Mouse (Mus musculus): ENCODE data around the gene Acot12. TPM values are rescaled to one million over a fixed set of nuclear protein-coding genes. Genes with fewer than 3 reads are reported as not detected.

Acot12 gene
- total and polyA plus RNA-seq, 3 experiments: 0.06 TPM; not detected in 2

DNA sequence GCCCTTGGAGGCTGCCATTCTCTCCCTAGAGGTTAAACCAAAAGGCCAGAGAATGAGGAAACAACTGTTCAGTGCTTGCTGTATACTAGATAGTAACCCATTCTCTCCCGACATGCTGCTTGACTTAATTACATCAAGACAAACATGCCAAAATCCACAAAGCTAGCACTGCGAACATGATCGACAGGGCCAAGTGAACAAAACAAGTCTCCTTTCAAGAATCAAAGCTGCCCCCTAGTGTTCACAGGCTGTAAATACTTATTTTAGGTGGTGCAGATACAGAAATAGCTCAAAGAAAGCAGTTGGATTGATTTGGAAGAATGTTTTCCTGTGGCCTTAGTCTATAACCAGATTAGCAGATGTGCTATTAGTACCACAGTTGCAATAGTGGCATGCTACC, 44.3 kb upstream of the Acot12 start:
- Histone ChIP-seq H3K27ac (ENCODE audit: control insufficient read depth, low read depth, low read length) (no peak overlapping the region), H3K79me2 (ENCODE audit: control insufficient read depth, insufficient read depth, low read length, poor library complexity) (no peaks in the 10 kb centered on the region), H3K4me1 (ENCODE audit: control insufficient read depth in 1 of 2, insufficient read depth in 2 of 2, low read length in 2 of 2) (peaks cover 3 to 8% of the 10 kb centered on the region in 2 experiments; a peak in 2 of 4 replicates), H3K36me3 (ENCODE audit: control insufficient read depth in 1 of 2, insufficient read depth in 2 of 2, low read length in 2 of 2) (peaks cover 0 to 8% of the 10 kb centered on the region in 2 experiments; a peak in 2 of 4 replicates), H3K27me3 (ENCODE audit: control insufficient read depth in 1 of 2, insufficient read depth in 2 of 2, low read length in 2 of 2) (no peaks in the 10 kb centered on the region), H3K4me3 (ENCODE audit: control insufficient read depth in 1 of 2, insufficient read depth in 1 of 2, low read depth in 2 of 2, low read length in 2 of 2) (no peak overlapping the region), H3K9ac (ENCODE audit: control insufficient read depth, low read depth, low read length, poor library complexity, severe bottlenecking) (no peak overlapping the region), H3K9me3 (replicated peaks; ENCODE audit: insufficient read depth, low read length) (no peaks in the 10 kb centered on the region)
- DNase-seq (ENCODE audit: low read depth, low spot score): peak; percentile 73
- TF ChIP-seq ZC3H11A (IDR thresholded peaks at IDR 0.05; ENCODE audit: low read depth, low read length): peak; percentile 79
- 0 out of 2 replicates have a peak, but pooled peaks have one; percentile 21 for TF ChIP-seq SIN3A (IDR thresholded peaks at IDR 0.05; ENCODE audit: low read length)
- TF ChIP-seq SMC3 (IDR thresholded peaks at IDR 0.05; ENCODE audit: low read depth, low read length): peak; percentile 83
- TF ChIP-seq ETS1 (IDR thresholded peaks at IDR 0.05; ENCODE audit: low read depth, low read length): no peak
- TF ChIP-seq POLR2AphosphoS2 (IDR thresholded peaks at IDR 0.05; ENCODE audit: low read length): no peak
- peak; percentile 86 for TF ChIP-seq RAD21 (IDR thresholded peaks at IDR 0.05; ENCODE audit: low read depth, low read length)
- TF ChIP-seq NELFE (IDR thresholded peaks at IDR 0.05; ENCODE audit: low read depth, low read length): no peak
- no peak for TF ChIP-seq GATA1 (IDR thresholded peaks at IDR 0.05; ENCODE audit: low read depth, low read length)
- peak; percentile 32 to 77 (median 60) for TF ChIP-seq CTCF (IDR thresholded peaks at IDR 0.05 in 2 of 3, conservative IDR thresholded peaks at IDR 0.05 in 1 of 3; ENCODE audit: control insufficient read depth in 1 of 3, insufficient read depth in 1 of 3, low read depth in 2 of 3, low read length in 3 of 3, poor library complexity in 1 of 3, severe bottlenecking in 1 of 3)

DNA sequence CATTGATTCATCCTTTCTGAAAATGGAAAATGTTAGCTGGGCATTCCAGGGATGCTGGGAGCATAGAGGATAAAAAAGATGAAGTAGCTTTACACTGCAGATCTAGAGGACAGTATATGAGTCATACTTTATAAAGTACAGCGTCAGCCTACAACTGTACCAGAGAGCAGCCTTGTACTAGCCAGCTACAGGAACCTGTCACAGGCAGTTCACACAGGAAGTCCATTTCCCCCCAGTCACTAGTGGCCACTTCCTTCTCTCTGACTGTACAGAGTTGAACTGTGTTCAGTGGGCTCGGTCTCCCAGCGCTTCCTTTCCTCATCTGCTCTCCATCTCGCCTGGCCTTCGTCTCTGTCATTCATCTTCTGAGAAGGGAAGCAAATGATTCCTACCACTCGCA, 39.0 kb upstream of the Acot12 start:
- Histone ChIP-seq H3K36me3 (ENCODE audit: control insufficient read depth in 1 of 2, insufficient read depth in 2 of 2, low read length in 2 of 2) (peaks cover 0 to 8% of the 10 kb centered on the region in 2 experiments; a peak in 2 of 4 replicates), H3K79me2 (ENCODE audit: control insufficient read depth, insufficient read depth, low read length, poor library complexity) (no peaks in the 10 kb centered on the region)

DNA sequence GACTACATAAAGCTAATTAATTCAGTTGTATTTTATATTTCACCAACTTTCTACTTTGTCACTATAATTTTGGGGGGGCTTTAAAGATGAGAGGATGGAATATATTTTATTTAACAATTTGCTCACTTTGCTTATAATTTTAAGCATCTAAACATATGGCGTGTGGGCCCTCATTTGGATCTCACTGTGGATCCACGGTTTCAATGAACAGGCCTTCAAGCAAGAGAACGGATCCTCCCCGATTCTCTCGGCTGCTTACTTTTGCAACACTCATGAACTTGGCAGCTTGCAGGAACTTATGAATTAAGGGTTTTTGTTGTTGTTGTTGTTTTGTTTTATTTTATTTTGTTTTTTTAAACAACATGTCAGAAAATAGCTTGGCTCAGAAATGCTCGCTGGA, 21.8 kb upstream of the Acot12 start:
- Histone ChIP-seq H3K4me3 (ENCODE audit: control insufficient read depth in 1 of 2, insufficient read depth in 1 of 2, low read depth in 2 of 2, low read length in 2 of 2) (no peak overlapping the region), H3K27ac (ENCODE audit: control insufficient read depth, low read depth, low read length) (no peak overlapping the region), H3K4me1 (ENCODE audit: control insufficient read depth in 1 of 2, insufficient read depth in 2 of 2, low read length in 2 of 2) (no peaks in the 10 kb centered on the region), H3K79me2 (ENCODE audit: control insufficient read depth, insufficient read depth, low read length, poor library complexity) (no peaks in the 10 kb centered on the region), H3K9me3 (replicated peaks; ENCODE audit: insufficient read depth, low read length) (no peaks in the 10 kb centered on the region), H3K36me3 (ENCODE audit: control insufficient read depth in 1 of 2, insufficient read depth in 2 of 2, low read length in 2 of 2) (no peaks in the 10 kb centered on the region), H3K9ac (ENCODE audit: control insufficient read depth, low read depth, low read length, poor library complexity, severe bottlenecking) (no peak overlapping the region), H3K27me3 (ENCODE audit: control insufficient read depth in 1 of 2, insufficient read depth in 2 of 2, low read length in 2 of 2) (no peaks in the 10 kb centered on the region)
- DNase-seq (ENCODE audit: low read depth, low spot score): no peak
- no peak for TF ChIP-seq MYC (IDR thresholded peaks at IDR 0.05; ENCODE audit: low read depth, low read length)
- TF ChIP-seq HCFC1 (IDR thresholded peaks at IDR 0.05; ENCODE audit: low read depth, low read length): no peak
- TF ChIP-seq TAL1 (IDR thresholded peaks at IDR 0.05; ENCODE audit: low read length): no peak
- no peak for TF ChIP-seq POLR2A (IDR thresholded peaks at IDR 0.05; ENCODE audit: control insufficient read depth in 1 of 2, insufficient read depth in 1 of 2, low read depth in 1 of 2, low read length in 2 of 2, poor library complexity in 1 of 2)
- no peak for TF ChIP-seq CTCF (IDR thresholded peaks at IDR 0.05 in 2 of 3, conservative IDR thresholded peaks at IDR 0.05 in 1 of 3; ENCODE audit: control insufficient read depth in 1 of 3, insufficient read depth in 1 of 3, low read depth in 2 of 3, low read length in 3 of 3, poor library complexity in 1 of 3, severe bottlenecking in 1 of 3)
- TF ChIP-seq SIN3A (IDR thresholded peaks at IDR 0.05; ENCODE audit: low read length): no peak
- TF ChIP-seq BHLHE40 (IDR thresholded peaks at IDR 0.05; ENCODE audit: borderline replicate concordance, low read depth, low read length): no peak
- TF ChIP-seq ETS1 (IDR thresholded peaks at IDR 0.05; ENCODE audit: low read depth, low read length): no peak

More for the DNA sequence above, 39.0 kb upstream of the Acot12 start:
- DNase-seq (ENCODE audit: low read depth, low spot score): peak; percentile 23
- no peak overlapping the region for H3K9ac ChIP-seq (ENCODE audit: control insufficient read depth, low read depth, low read length, poor library complexity, severe bottlenecking)
- no peaks in the 10 kb centered on the region for H3K9me3 ChIP-seq (replicated peaks; ENCODE audit: insufficient read depth, low read length)
- H3K27me3 ChIP-seq (ENCODE audit: control insufficient read depth in 1 of 2, insufficient read depth in 2 of 2, low read length in 2 of 2): no peaks in the 10 kb centered on the region
- H3K4me1 ChIP-seq (ENCODE audit: control insufficient read depth in 1 of 2, insufficient read depth in 2 of 2, low read length in 2 of 2): peaks cover 3 to 9% of the 10 kb centered on the region in 2 experiments; a peak in 1 of 4 replicates
- H3K4me3 ChIP-seq (ENCODE audit: control insufficient read depth in 1 of 2, insufficient read depth in 1 of 2, low read depth in 2 of 2, low read length in 2 of 2): no peak overlapping the region
- TF ChIP-seq ELF1 (IDR thresholded peaks at IDR 0.05; ENCODE audit: low read depth, low read length) (no peak), UBTF (IDR thresholded peaks at IDR 0.05; ENCODE audit: borderline replicate concordance, insufficient read depth, low read depth, low read length) (no peak), MAX (IDR thresholded peaks at IDR 0.05; ENCODE audit: low read length) (no peak), CHD1 (IDR thresholded peaks at IDR 0.05; ENCODE audit: low read depth, low read length) (no peak), EP300 (IDR thresholded peaks at IDR 0.05; ENCODE audit: low read depth in 1 of 2, low read length in 2 of 2) (no peak), ZKSCAN1 (IDR thresholded peaks at IDR 0.05; ENCODE audit: low read depth, low read length) (no peak), JUND (IDR thresholded peaks at IDR 0.05; ENCODE audit: low read depth, low read length) (no peak)
- no peak overlapping the region for H3K27ac ChIP-seq (ENCODE audit: control insufficient read depth, low read depth, low read length)

Data from MEL (cell line).